In the genomic region with DNA sequence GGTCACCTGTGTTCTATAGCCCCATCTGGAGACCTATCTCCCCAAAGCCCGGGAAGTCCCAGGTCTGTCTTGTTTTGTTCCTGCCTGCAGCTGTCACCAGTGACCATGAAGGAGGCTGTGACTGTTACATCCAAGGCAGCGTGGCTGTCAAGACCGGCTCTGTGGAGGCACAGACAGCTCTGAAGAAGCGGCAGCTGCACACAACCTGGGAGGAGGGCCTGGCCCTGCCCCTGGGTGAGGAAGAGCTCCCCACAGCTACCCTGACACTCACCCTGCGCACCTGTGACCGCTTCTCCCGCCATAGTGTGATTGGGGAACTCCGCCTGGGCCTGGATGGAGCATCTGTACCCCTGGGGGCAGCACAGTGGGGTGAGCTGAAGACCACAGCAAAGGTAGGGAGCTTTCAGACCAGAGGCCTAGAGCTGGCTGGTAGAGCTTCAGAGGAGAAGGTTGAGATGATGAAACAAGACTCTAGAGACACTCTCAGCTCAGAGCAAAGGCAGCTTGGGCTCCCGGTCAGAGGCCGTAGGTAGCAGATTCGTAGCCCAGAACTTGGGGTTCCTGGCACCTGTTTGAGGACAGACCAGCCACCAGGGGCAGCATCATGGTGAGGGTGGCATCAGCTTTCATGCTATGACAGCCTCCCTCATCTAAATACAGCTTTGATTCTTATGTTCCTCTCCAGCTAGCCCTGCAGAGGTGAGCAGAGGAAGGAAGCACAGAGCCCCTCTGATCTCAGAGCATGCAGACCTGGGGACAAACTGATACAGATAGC, we compare ENCODE assay signal across 18 mouse cellular contexts. TPM values are rescaled to one million over a fixed set of nuclear protein-coding genes. Genes with fewer than 3 reads are reported as not detected.
A peak's percentile ranks its signal among the peaks of the same experiment; 100 is the strongest.
DNase-seq lines count a peak whose midpoint lies in the region; ATAC-seq lines count a peak whose summit lies in the region.
"Had no signal": no experiment of that assay in that cellular context is flagged by ENCODE, and none has a peak within 500 bp of the region (broad histone marks: within the 10 kb centered on the region; RNA-seq: fewer than 3 reads in every experiment).

No protein-coding gene starts in this region.

- H3K9me3 ChIP-seq in midbrain, embryonic 10.5 days (replicated peaks) = no peaks in the 10 kb centered on the region
- H3K9me3 ChIP-seq in midbrain, embryonic 13.5 days = no peaks in the 10 kb centered on the region
- H3K9me3 ChIP-seq: embryonic facial prominence, embryonic 13.5 days; forebrain, embryonic 10.5 days; heart, embryonic 13.5 days; liver, embryonic 12.5 days; midbrain, embryonic 12.5 days had no signal

- no peak for ATAC-seq in midbrain, embryonic 13.5 days
- ATAC-seq: intestine, postnatal 0 days; liver, embryonic 12.5 days had no signal

- peak; percentile 11 for DNase-seq in gastrocnemius, postnatal 25 days
- no peak for DNase-seq in gastrocnemius, adult 8-10 months (ENCODE audit: low spot score in 2 of 2)
- DNase-seq in midbrain, embryonic 10.5 days (ENCODE audit: low spot score) = no peak
- peak; percentile 57 for DNase-seq in naive thymus-derived CD4-positive, alpha-beta T cell, adult 2 months (ENCODE audit: low read depth)
- DNase-seq in thymus, postnatal 4 days = peak; percentile 85
- no peak for DNase-seq in adrenal gland, adult (ENCODE audit: inconsistent age in 2 of 2, low spot score in 1 of 2)
- DNase-seq in adrenal gland, postnatal 36 days = no peak
- DNase-seq: adrenal gland, postnatal 25 days; kidney, postnatal 36 days; left cerebral cortex, postnatal 4 days; right cerebral cortex, postnatal 14 days had no signal

- no peak overlapping the region for H3K4me3 ChIP-seq in midbrain, embryonic 10.5 days
- H3K4me3 ChIP-seq in midbrain, embryonic 13.5 days (replicated peaks) = no peak overlapping the region
- H3K4me3 ChIP-seq: embryonic facial prominence, embryonic 13.5 days; forebrain, embryonic 10.5 days; heart, embryonic 13.5 days; liver, embryonic 12.5 days; midbrain, embryonic 12.5 days had no signal

- peaks cover 26% of the 10 kb centered on the region for H3K4me1 ChIP-seq in midbrain, embryonic 10.5 days
- peaks cover 30% of the 10 kb centered on the region for H3K4me1 ChIP-seq in midbrain, embryonic 13.5 days (replicated peaks)

- H3K27ac ChIP-seq in midbrain, embryonic 10.5 days (replicated peaks) = 0 out of 2 replicates have a peak overlapping the region, but pooled peaks have one; percentile 18
- no peak overlapping the region for H3K27ac ChIP-seq in midbrain, embryonic 13.5 days
- H3K27ac ChIP-seq: embryonic facial prominence, embryonic 13.5 days; forebrain, embryonic 10.5 days; heart, embryonic 13.5 days; liver, embryonic 12.5 days; midbrain, embryonic 12.5 days had no signal

- peaks cover 5% of the 10 kb centered on the region for H3K27me3 ChIP-seq in midbrain, embryonic 10.5 days (ENCODE audit: low read depth, poor library complexity, severe bottlenecking)
- no peaks in the 10 kb centered on the region for H3K27me3 ChIP-seq in midbrain, embryonic 13.5 days

- no peak overlapping the region for H3K4me2 ChIP-seq in midbrain, embryonic 13.5 days (replicated peaks)
- H3K4me2 ChIP-seq: embryonic facial prominence, embryonic 13.5 days; heart, embryonic 13.5 days; liver, embryonic 12.5 days; midbrain, embryonic 12.5 days had no signal

- 89% methylated on average over 11 of the region's 11 CpGs for WGBS in midbrain, embryonic 10.5 days
- 90% methylated on average over 11 of the region's 11 CpGs for WGBS in midbrain, embryonic 13.5 days

- H3K36me3 ChIP-seq in midbrain, embryonic 10.5 days = no peaks in the 10 kb centered on the region
- H3K36me3 ChIP-seq in midbrain, embryonic 13.5 days = peaks cover 18% of the 10 kb centered on the region
- H3K36me3 ChIP-seq: embryonic facial prominence, embryonic 13.5 days; forebrain, embryonic 10.5 days; heart, embryonic 13.5 days; liver, embryonic 12.5 days; midbrain, embryonic 12.5 days had no signal

- no peak overlapping the region for H3K9ac ChIP-seq in midbrain, embryonic 13.5 days (replicated peaks)
- H3K9ac ChIP-seq: embryonic facial prominence, embryonic 13.5 days; heart, embryonic 13.5 days; liver, embryonic 12.5 days; midbrain, embryonic 12.5 days had no signal

RNA-seq across cellular contexts. Expression of a gene that starts 31.1 kb away (rescaled TPM):
- total RNA-seq in gastrocnemius, postnatal 25 days (2021) = under 1 TPM in 1 of 2 experiments, not detected in 1; 0.15 TPM
- under 1 TPM in 1 of 4 experiments, not detected in 3; 0.10 TPM for total RNA-seq in gastrocnemius, adult 8-10 months (2022)
- polyA plus RNA-seq in midbrain, embryonic 10.5 days (2016; fragmentation: Nextera tagmentation; extraction: Ambion mirVana) = 11.1 and 15.0 TPM in 2 replicates
- 62.3 and 99.1 TPM in 2 replicates for polyA plus RNA-seq in midbrain, embryonic 13.5 days (2015; fragmentation: Nextera tagmentation; extraction: Ambion mirVana)
- 1 to 10 TPM; 1.1 to 2.0 TPM for total RNA-seq in adrenal gland, postnatal 36 days (2021)

Comparison
In these comparisons a context has a peak if more than half of its experiments do, and no peak if none do; other contexts are left out.
1. DNase-seq: peak in gastrocnemius, postnatal 25 days (single experiment), naive thymus-derived CD4-positive, alpha-beta T cell, adult 2 months (single experiment) and thymus, postnatal 4 days (single experiment); none in gastrocnemius, adult 8-10 months (0 of 2), midbrain, embryonic 10.5 days (single experiment), adrenal gland, adult (0 of 2) and adrenal gland, postnatal 36 days (0 of 2).